Mouse (Mus musculus) B cell, adult 2 months (primary cell): ENCODE results near the gene Caap1.

Experiments used
- DNase-seq, 2 experiments: peaks; one replicate each; pipeline ENCODE4 v3.0.0; 2022

The Caap1 gene

GRCm38 (mm10) chr4:94556265-94557054 lies at the start of gene Caap1, which contains the start of gene Gm10306:
TSS of gene Caap1 (minus strand) at chr4:94556796.
TSS of gene Gm10306 (plus strand) at chr4:94556546.
- DNase-seq: peak; percentile 95 to 96

DNA sequence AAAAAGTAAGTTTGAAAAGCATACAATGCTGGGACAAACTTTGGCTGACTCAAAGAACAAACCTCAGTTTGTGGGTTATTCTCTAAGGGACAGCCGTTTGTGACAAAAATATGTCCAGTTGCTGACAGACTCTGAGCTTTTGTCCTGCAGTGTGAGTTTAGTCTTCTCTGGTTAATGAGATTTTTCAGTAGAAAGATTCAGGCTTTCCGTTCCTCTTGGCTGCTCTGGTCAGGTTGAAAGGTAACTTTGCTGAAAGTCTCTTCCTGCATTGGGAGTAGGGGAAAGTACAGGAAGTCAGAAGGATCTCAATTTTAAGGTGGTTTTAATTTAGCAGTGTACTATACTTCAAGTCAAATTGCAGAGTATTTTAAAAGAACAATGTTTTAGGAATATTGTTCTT lies 49.0 kb upstream of the Caap1 start:
- no peak for DNase-seq

DNA sequence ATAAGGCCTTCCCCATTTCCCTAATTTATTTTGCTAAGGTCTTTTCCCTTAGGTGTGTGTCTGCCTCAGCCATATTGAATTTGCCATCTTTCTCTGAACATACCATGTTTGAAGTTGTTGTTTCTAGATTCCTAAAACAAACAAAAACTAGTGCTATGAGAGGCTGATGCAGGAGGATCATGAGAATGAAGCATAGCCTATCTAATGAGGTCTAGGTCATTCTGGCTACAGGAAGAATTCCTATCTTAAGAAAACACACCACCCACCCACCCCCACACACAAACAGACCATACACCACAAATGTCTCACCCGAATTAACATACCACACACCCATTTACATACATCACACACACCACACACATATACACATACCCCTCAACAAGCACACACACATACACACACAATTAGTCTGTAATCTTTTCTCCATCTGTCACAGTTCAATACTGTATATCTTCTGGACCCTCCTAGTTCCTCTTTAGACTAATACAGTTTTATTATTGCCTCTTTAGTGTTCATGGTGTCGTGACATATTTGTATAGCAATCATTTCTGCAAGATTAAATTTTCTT lies 47.9 kb upstream of the Caap1 start:
- no peak for DNase-seq

DNA sequence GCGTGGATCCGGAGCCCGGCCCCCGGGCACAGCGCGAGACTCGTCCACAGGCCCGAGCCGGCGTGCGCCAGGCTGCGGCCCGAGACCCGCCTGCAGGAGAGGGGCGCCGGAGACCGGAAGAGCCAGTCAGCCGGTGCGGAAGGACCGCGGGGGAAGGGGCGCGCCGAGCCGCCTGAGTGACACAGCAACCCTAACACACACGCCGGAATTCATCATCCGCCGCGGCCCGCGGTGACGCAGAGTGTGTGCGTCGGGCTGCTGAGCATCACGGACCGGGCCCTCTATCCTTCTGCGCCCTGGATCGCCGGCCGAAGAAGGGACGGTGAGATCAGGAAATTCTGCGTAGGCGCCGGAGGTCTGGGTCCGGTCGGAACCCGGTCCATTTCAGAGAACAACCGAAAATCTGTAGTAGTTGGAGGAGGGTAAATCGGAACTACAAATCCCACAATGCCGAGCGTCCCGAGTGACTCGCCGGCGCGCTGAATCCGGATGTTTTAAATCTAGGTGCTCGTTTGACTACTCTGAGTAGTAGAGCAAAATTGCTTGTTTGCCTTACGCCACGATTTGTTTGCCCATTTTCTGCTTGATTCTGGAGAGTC lies 46.5 kb upstream of the Caap1 start, which contains the start of gene Plaa:
TSS of gene Plaa (minus strand) at position 214 of the 599 bp plus-strand sequence.
- DNase-seq: peak; percentile 92 to 93

DNA sequence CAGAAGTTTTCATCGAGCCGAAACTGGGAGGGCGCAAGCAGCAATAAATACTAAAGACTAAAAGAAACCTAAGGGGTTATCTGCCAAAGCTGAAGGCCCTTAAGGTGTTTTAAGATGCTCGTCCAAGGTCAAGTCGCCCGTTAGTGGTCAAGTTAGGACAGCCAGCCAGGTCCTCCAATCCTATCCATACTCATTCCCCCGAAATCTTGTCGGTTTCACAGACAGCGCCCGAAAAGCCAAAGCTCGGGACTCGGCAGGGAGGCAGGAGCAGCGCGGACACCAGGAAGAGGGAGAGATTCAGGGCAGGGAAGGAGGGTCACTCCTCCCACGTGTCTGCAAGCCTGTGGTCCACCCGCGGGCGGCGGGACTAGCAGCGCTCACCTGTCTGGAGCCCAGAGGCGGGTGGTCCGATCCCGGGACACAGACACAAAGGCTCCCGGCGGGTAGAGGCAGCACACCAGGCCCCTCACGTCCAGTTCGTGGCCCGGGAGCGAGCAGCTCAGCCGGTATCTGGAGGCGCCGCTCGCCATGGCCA lies 46.0 kb upstream of the Caap1 start:
- DNase-seq: no peak

DNA sequence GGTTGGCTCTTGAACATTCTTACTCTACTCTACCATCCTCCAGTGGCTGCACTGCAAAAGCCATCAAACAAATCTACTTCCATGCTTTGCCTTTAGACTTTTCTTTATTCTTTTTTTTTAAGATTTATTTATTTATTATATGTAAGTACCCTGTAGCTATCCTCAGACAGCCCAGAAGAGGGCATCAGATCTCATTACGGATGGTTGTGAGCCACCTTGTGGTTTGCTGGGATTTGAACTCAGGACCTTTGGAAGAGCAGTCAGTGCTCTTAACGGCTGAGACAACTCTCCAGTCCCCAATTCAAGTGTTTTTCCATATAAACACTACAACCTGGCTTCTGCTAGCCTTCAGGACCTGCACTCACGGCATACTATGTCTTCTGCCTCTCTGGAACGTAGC lies 44.8 kb upstream of the Caap1 start:
- peak; percentile 31 to 41 for DNase-seq

- no peak for DNase-seq
Measured at GRCm38 (mm10) chr4:94592709-94593108, 36.1 kb upstream of the Caap1 start.

GRCm38 (mm10) chr4:94591765-94592381 lies 35.3 kb upstream of the Caap1 start:
- DNase-seq: no peak

DNA sequence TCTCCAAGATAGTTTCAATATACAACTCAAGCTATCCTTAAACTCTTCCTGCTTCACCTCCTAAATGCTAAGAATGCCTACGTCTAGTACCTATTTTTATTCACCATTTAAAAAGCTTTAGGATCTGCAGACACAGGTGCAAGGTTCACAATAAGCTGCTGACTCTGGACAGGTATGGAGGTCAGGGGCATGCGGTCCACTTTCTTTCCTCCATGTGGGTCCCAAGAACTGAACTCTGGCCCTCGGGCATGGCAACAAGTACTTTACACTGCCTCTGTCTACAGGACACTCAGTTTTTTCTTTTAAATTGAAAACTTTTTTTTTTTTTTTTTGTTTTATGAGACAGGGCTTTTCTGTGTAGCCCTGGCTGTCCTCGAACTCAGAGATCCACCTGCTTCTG lies 16.1 kb upstream of the Caap1 start:
- DNase-seq: no peak

GRCm38 (mm10) chr4:94564297-94564696 lies 7.7 kb upstream of the Caap1 start:
- DNase-seq: no peak

DNA sequence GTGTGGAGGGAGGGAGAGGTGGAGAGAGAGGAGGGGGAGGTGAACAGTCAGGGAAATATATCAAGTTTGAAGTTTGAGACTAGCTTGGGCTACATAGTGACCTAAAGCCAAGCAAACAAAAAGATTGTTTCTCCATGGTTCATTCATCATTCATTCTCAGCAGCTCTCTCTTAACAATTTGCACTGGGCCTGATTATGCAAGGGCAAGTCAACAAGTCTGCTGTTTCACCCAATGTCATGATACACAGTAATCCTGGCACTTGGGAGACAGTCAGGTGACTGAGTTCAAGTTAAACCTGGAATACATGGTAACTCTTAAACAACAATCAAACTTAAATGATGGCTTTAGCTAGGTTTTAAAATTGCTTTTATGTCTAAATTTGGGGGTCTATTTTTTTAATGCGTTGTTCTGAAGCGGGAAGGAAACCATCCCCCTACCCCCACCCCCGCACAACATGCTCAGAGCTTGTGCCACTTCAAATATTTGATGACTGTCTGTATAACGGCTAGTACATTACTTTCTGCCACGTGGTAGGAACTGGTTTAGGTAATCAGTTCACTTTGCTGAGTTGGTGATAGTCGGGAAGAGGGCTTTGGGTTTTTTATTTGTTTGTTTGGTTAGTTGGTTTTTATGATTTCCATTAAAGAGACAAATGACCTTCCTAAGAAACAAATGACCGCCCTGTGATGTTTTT lies 5.5 kb upstream of the Caap1 start:
- DNase-seq: no peak

DNA sequence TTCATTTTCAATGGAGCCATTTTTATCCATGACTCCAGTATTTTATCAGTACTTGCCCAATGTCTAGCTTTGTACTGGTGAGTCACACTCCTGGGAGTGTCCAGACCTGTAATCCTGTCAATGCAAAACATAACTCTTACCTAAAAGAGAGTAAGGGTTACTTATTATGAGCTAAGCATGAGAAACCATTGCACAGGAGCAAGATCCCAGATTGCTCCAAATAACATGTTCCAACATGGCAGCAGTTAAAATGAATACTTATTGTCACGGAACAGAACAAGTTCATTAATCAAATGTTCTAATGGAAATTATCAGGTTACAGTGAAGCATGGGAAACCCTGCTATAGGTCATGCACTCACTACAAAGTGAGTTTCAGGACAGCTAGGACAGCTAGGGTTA lies 3.7 kb upstream of the Caap1 start:
- DNase-seq: no peak

- DNase-seq: no peak
Measured at GRCm38 (mm10) chr4:94559266-94559665, 2.7 kb upstream of the Caap1 start.

DNA sequence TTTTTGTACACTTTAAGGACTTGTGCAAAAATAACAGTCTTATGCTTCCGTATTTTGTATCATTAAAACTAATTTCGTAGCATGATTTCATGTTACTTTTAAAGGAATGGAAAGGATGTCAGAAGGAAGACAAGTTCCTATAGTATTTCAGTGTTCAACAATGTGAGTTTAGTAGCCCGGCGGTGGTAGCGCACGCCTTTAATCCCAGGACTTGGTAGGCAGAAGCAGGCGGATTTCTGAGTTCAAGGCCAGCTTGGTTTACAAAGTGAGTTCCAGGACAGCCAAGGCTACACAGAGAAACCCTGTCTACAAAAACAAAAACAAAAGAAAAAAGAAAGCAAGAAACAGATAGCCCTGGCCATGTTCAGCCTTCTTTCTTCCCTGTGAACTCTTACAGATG lies 549 bp upstream of the Caap1 start:
- peak in 1 of 2 experiments; percentile 6 for DNase-seq

- DNase-seq: no peak
Measured at GRCm38 (mm10) chr4:94554955-94555494, 1.6 kb downstream of the Caap1 start.

DNA sequence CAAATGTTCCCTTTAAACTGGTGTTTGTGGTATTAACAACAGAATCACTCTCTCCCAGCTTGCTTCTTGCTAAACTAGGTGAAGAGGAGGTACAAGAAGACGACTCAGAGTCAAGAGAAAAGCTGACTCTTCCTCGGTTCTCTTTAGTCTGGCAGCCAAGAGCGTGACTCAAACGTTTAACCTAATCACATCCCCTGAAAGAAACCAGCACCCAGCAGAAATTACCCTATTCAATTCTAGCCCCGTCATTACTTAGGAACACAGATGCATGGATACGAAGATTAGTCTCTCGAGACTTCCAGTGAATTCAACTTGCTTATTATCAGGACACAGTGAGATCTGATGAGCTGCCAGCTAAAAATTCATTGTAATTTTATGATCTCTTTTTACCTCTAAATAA lies 12.3 kb downstream of the Caap1 start:
- no peak for DNase-seq

DNA sequence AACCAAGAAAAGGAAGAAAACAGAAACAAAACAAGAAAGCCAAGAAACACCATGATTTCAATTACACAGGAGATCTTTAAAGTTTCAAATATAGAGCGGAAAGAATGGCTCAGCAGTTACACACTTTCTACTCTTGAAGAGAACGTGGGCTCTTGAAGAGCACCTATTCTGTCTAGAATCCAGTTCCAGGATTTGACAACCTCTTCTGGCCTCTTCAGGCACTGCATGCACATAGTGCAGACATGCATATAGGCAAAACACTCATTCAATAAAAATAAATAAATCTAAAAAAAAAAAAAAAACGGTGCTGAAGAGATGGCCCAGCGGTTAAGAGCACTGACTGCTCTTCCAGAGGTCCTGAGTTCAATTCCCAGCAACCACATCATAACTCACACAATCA lies 13.6 kb downstream of the Caap1 start:
- DNase-seq: peak in 1 of 2 experiments; percentile 11

DNA sequence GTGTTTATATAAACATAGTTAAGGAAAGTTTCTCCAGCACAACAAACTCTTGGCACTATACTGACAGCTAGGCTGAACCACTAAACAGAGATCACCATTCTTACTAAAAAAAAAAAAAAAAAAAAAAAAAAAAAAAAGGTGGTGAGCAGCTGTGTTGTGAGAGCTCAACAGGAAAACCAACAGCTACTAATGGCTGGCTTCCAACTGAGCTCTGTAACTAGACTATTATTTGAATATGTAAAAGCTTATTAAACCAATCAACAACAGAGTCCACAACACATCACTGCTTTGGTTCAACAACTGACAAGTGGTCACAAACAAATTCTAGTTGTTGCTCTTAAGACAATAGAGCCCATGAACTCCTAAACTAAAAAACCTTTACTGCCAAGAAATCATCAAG lies 23.4 kb downstream of the Caap1 start:
- no peak for DNase-seq

GRCm38 (mm10) chr4:94529448-94529847 lies 27.1 kb downstream of the Caap1 start:
- no peak for DNase-seq

GRCm38 (mm10) chr4:94523321-94523720 lies 33.3 kb downstream of the Caap1 start:
- peak in 1 of 2 experiments; percentile 6 for DNase-seq

DNA sequence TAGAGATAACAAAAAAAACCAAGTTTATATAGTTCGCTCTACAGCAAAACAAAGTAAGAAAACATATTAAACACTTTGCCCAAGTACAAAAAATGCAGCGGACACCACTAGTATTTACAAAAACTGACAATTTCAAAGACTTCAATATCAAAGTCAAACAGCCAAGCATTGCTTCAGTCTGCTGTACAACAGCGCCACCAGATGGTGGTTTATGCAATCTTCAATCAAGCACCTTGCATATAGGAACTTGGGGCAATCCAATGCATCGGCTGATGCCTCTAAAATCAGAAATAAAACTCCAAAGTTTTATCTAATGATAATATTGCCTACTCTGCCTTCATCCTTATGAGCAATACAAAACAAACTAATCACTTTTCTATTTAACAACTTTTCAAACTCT lies 39.0 kb downstream of the Caap1 start:
- DNase-seq: peak; percentile 51 to 55

DNA sequence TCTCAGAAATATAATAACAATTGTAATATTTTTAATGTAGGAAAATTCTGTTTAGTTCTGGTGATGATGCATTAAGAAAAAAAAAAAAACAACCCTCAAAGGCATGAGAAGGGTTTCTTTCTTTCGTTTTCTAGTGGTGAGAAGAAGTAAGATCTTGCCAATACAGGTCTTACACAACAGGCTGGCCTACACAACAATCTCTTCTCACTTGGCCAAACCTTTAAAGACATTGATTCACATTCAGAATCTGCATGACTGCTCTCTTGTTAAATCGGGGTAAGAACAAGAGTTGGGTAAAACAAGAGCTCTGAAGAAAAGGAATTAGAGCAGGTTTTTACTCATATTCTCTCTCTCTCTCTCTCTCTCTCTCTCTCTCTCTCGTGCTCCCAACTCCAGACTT lies 41.2 kb downstream of the Caap1 start:
- DNase-seq: no peak
